Mouse (Mus musculus) testis, adult 2 months (tissue): ENCODE measurements around the gene Kctd17. TPM values are rescaled to one million over a fixed set of nuclear protein-coding genes. Genes with fewer than 3 reads are reported as not detected.

ENCODE experiments used
- H3K27ac ChIP-seq: fragments of 200-500 bp; 2 replicates; pipeline ENCODE4 v1.5.1; 2012; ENCODE audit warnings: low read depth, low read length; ENCODE audit not compliant: control insufficient read depth, insufficient read depth
- H3K27me3 ChIP-seq: fragments of 200-500 bp; 2 replicates; pipeline ENCODE4 v1.6.1; 2012; ENCODE audit warnings: mild to moderate bottlenecking, low read length, moderate library complexity; ENCODE audit not compliant: control insufficient read depth, insufficient read depth
- H3K36me3 ChIP-seq: fragments of 200-500 bp; 2 replicates; pipeline ENCODE4 v1.6.1; 2012; ENCODE audit warnings: mild to moderate bottlenecking, low read length; ENCODE audit not compliant: control insufficient read depth, insufficient read depth
- H3K4me1 ChIP-seq: fragments of 200-500 bp; 2 replicates; pipeline ENCODE4 v1.6.1; 2012; ENCODE audit warnings: low read length; ENCODE audit not compliant: control insufficient read depth, insufficient read depth
- H3K4me3 ChIP-seq: fragments of 200-500 bp; 2 replicates; pipeline ENCODE4 v1.5.1; 2012; ENCODE audit warnings: low read depth, mild to moderate bottlenecking, low read length, moderate library complexity, mixed read lengths; ENCODE audit not compliant: control insufficient read depth
- CTCF ChIP-seq: fragments of 200-500 bp; IDR thresholded peaks from 2 replicates; pipeline ENCODE4 v1.5.1; 2012; ENCODE audit warnings: low read depth, mild to moderate bottlenecking, inconsistent platforms, low read length, moderate library complexity; ENCODE audit not compliant: control insufficient read depth, insufficient read depth, insufficient replicate concordance
- POLR2A ChIP-seq: fragments of 200-500 bp; IDR thresholded peaks from 2 replicates; pipeline ENCODE4 v1.6.1; 2012; ENCODE audit warnings: low read depth, mild to moderate bottlenecking, inconsistent platforms, low read length, moderate library complexity; ENCODE audit not compliant: control insufficient read depth
- polyA plus RNA-seq: library from polyadenylated mRNA; depleted of rRNA; stranded (reverse); fragments of >200 nt; gene quantifications from 2 replicates; pipeline ENCODE4 v1.2.3, GENCODE M21; 2012

The Kctd17 gene
- polyA plus RNA-seq, 1 experiment, result 12.3 TPM

GRCm38 (mm10) chr15:78476878-78477277 is 48.5 kb downstream of the Kctd17 start:
- TF ChIP-seq POLR2A (no peak), CTCF (no peak)
- Histone ChIP-seq H3K27ac (no peak overlapping the region), H3K4me3 (no peak overlapping the region), H3K27me3 (no peaks in the 10 kb centered on the region), H3K4me1 (no peaks in the 10 kb centered on the region; the same call in 1 of the 2 replicates), H3K36me3 (no peaks in the 10 kb centered on the region)

- H3K4me1 ChIP-seq, result no peaks in the 10 kb centered on the region; the same call in 1 of the 2 replicates
- no peaks in the 10 kb centered on the region for H3K27me3 ChIP-seq
- H3K36me3 ChIP-seq, result no peaks in the 10 kb centered on the region
- no peak overlapping the region for H3K27ac ChIP-seq
- H3K4me3 ChIP-seq, result no peak overlapping the region
- TF ChIP-seq CTCF (no peak), POLR2A (no peak)
Measured at GRCm38 (mm10) chr15:78478073-78478472, 49.7 kb downstream of the Kctd17 start.

GRCm38 (mm10) chr15:78479470-78479869 is 51.1 kb downstream of the Kctd17 start:
- no peak for TF ChIP-seq POLR2A
- TF ChIP-seq CTCF, result no peak
- H3K4me3 ChIP-seq, result no peak overlapping the region
- H3K4me1 ChIP-seq, result no peaks in the 10 kb centered on the region; the same call in 1 of the 2 replicates
- no peaks in the 10 kb centered on the region for H3K36me3 ChIP-seq
- no peaks in the 10 kb centered on the region for H3K27me3 ChIP-seq
- no peak overlapping the region for H3K27ac ChIP-seq

DNA sequence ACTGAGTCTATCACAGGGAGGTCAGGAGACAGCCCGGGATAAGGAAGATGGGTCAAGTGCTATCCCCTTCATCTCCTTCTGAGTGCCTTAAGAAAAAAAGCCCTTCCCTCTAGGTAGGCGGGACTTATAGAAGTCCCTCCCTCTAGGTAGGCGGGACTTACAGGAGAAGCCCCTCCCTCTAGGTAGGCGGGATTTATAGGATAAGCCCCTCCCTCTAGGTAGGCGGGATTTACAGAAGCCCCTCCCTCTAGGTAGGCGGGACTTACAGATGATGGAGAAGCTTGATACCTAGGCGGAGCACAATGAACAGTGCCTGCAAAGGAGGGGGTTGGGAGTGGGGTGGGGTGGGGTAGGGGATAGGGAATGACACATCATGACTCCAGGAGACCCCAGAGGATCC is 51.7 kb downstream of the Kctd17 start:
- H3K4me1 ChIP-seq, result no peaks in the 10 kb centered on the region; the same call in 1 of the 2 replicates
- no peaks in the 10 kb centered on the region for H3K36me3 ChIP-seq
- H3K4me3 ChIP-seq, result no peak overlapping the region
- no peak for TF ChIP-seq CTCF
- no peak for TF ChIP-seq POLR2A
- no peak overlapping the region for H3K27ac ChIP-seq
- H3K27me3 ChIP-seq, result no peaks in the 10 kb centered on the region

GRCm38 (mm10) chr15:78480991-78481390 is 52.6 kb downstream of the Kctd17 start:
- H3K4me1 ChIP-seq, result no peaks in the 10 kb centered on the region; the same call in 1 of the 2 replicates
- H3K27ac ChIP-seq, result no peak overlapping the region; the same call in 1 of the 2 replicates
- no peaks in the 10 kb centered on the region for H3K36me3 ChIP-seq
- TF ChIP-seq CTCF, result no peak
- TF ChIP-seq POLR2A, result no peak
- H3K27me3 ChIP-seq, result no peaks in the 10 kb centered on the region
- H3K4me3 ChIP-seq, result no peak overlapping the region

- H3K36me3 ChIP-seq, result no peaks in the 10 kb centered on the region
- no peaks in the 10 kb centered on the region; the same call in 1 of the 2 replicates for H3K4me1 ChIP-seq
- TF ChIP-seq CTCF (no peak), POLR2A (no peak)
- no peaks in the 10 kb centered on the region for H3K27me3 ChIP-seq
- H3K27ac ChIP-seq, result no peak overlapping the region
- H3K4me3 ChIP-seq, result no peak overlapping the region
Measured at GRCm38 (mm10) chr15:78481448-78482000, 53.2 kb downstream of the Kctd17 start.

GRCm38 (mm10) chr15:78482518-78482917 is 54.2 kb downstream of the Kctd17 start:
- TF ChIP-seq CTCF (no peak), POLR2A (no peak)
- no peaks in the 10 kb centered on the region for H3K36me3 ChIP-seq
- H3K27ac ChIP-seq, result no peak overlapping the region
- no peak overlapping the region for H3K4me3 ChIP-seq
- no peaks in the 10 kb centered on the region for H3K27me3 ChIP-seq
- no peaks in the 10 kb centered on the region; the same call in 1 of the 2 replicates for H3K4me1 ChIP-seq
